Mouse (Mus musculus): ENCODE data around the gene Atp2b4.

- TF ChIP-seq POLR2AphosphoS5 (IDR thresholded peaks at IDR 0.05; ENCODE audit: borderline replicate concordance, low read depth, low read length) (no peak), CTCF (IDR thresholded peaks at IDR 0.05 in 2 of 3, conservative IDR thresholded peaks at IDR 0.05 in 1 of 3; ENCODE audit: control insufficient read depth in 1 of 3, insufficient read depth in 1 of 3, low read depth in 2 of 3, low read length in 3 of 3, poor library complexity in 1 of 3, severe bottlenecking in 1 of 3) (no peak)
Measured at GRCm38 (mm10) chr1:133793646-133794045, 7.2 kb downstream of the Atp2b4 start.

All from MEL (cell line).